Mouse (Mus musculus) cerebellum, adult 2 months (tissue): ENCODE data around the gene Scyl3.

Experiments
- CTCF ChIP-seq: fragments of 200-500 bp; IDR thresholded peaks from 2 replicates; pipeline ENCODE4 v1.5.1; 2011; ENCODE audit warnings: low read depth, mild to moderate bottlenecking, control low read depth, low read length, moderate library complexity, borderline replicate concordance; ENCODE audit not compliant: insufficient read depth
- POLR2A ChIP-seq: fragments of 200-500 bp; IDR thresholded peaks from 2 replicates; pipeline ENCODE4 v1.6.1; 2011; ENCODE audit warnings: low read length, control low read depth, borderline replicate concordance; ENCODE audit not compliant: insufficient read depth

DNA sequence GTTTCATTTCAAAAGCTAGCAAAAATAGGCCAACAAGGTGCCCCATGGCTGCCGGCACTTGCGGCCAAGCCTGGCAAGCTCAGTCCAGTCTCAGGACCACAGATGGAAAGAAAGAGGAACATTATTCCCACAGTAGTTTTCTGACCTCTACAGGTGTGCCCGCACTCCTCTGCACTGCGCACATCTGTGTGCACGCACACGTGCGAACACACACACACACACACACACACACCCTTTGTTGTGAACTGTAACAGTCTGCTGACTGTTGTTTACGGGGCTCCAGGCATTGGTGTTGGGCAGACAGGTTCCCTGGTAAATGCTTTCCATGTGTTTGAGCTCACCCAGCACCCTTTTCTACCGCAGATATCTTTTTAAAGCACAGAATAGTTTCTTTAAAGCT lies 18.1 kb upstream of the Scyl3 start:
- no peak for TF ChIP-seq POLR2A
- TF ChIP-seq CTCF: no peak
